Comparison of ENCODE assay signal across 8 mouse cellular contexts in genomic region chr7:81303682-81304081, GRCm38 (mm10). TPM values are rescaled to one million over a fixed set of nuclear protein-coding genes. Genes with fewer than 3 reads are reported as not detected.
DNase-seq lines count a peak whose midpoint lies in the region; ATAC-seq and TF ChIP-seq lines count a peak whose summit lies in the region.
"Had no signal": no experiment of that assay in that cellular context is flagged by ENCODE, and none has a peak within 500 bp of the region (broad histone marks: within the 10 kb centered on the region; RNA-seq: fewer than 3 reads in every experiment).

No protein-coding gene starts in this region.

- no peaks in the 10 kb centered on the region for H3K4me1 ChIP-seq in liver, postnatal 0 days (ENCODE audit: insufficient read depth)

- H3K36me3 ChIP-seq in liver, postnatal 0 days (replicated peaks; ENCODE audit: insufficient read depth, low read length), result no peaks in the 10 kb centered on the region

- intact Hi-C loops in gastrocnemius, postnatal 36 days (cut with DNase I), result loop anchor here (1.0 to 2.0 kb wide), 2 partner anchors 94 to 135 kb away; no protein-coding TSS in a partner anchor

- WGBS in liver, postnatal 0 days (ENCODE audit: insufficient replicate concordance), result 65% methylated on average over 2 of the region's 2 CpGs

- no peaks in the 10 kb centered on the region for H3K9me3 ChIP-seq in liver, postnatal 0 days (ENCODE audit: low read length)

- no peak overlapping the region for H3K9ac ChIP-seq in liver, postnatal 0 days (replicated peaks)

- no peaks in the 10 kb centered on the region for H3K27me3 ChIP-seq in liver, postnatal 0 days (ENCODE audit: insufficient read depth, low read length)

- H3K4me3 ChIP-seq in liver, postnatal 0 days (ENCODE audit: low read depth, low read length), result no peak overlapping the region

- H3K4me2 ChIP-seq in liver, postnatal 0 days (ENCODE audit: low read depth, low read length), result no peak overlapping the region

- TF ChIP-seq CTCF in liver, postnatal 0 days (IDR thresholded peaks at IDR 0.05; ENCODE audit: low read depth), result peak; percentile 70

- ATAC-seq in liver, postnatal 0 days, result no peak

- peak; percentile 48 for DNase-seq in liver, postnatal 0 days
- no peak for DNase-seq in liver
- peak; percentile 48 for DNase-seq in adrenal gland, postnatal 14 days
- DNase-seq in kidney, postnatal 14 days, result peak; percentile 46
- DNase-seq in thymus, postnatal 0 days (ENCODE audit: low spot score), result peak; percentile 9
- no peak for DNase-seq in cerebellum, adult 11-12 months
- no peak for DNase-seq in gastrocnemius, postnatal 36 days
- DNase-seq: cerebellum, adult 11 months had no signal

- no peak for TF ChIP-seq EP300 in liver, postnatal 0 days (IDR thresholded peaks at IDR 0.05; ENCODE audit: low read depth)

- no peak overlapping the region for H3K27ac ChIP-seq in liver, postnatal 0 days (ENCODE audit: low read depth)

RNA-seq across cellular contexts. Expression of gene Rps17, which starts 41.4 kb away (rescaled TPM):
- 684 and 710 TPM in 2 replicates for polyA plus RNA-seq in liver, postnatal 0 days (2015; fragmentation: Nextera tagmentation; extraction: Ambion mirVana)
- total RNA-seq in adrenal gland, postnatal 14 days (2021), result 1,182 and 1,388 TPM in 2 replicates
- 1,759 and 1,761 TPM in 2 replicates for polyA plus RNA-seq in thymus, postnatal 0 days (2015; fragmentation: Nextera tagmentation; extraction: Ambion mirVana)
- total RNA-seq in gastrocnemius, postnatal 36 days (2021), result 100 to 1,000 TPM; 615 to 766 TPM

Comparison
In these comparisons a context has a peak if more than half of its experiments do, and no peak if none do; other contexts are left out.
1. DNase-seq: peak in liver, postnatal 0 days (single experiment), adrenal gland, postnatal 14 days (single experiment), kidney, postnatal 14 days (single experiment) and thymus, postnatal 0 days (single experiment); none in liver (single experiment), cerebellum, adult 11-12 months (single experiment) and gastrocnemius, postnatal 36 days (0 of 2).